Mouse (Mus musculus): ENCODE measurements around the gene Arhgef40. TPM values are rescaled to one million over a fixed set of nuclear protein-coding genes. Genes with fewer than 3 reads are reported as not detected.
A peak's percentile ranks its signal among the peaks of the same experiment; 100 is the strongest.
"Not testable (repeated sequence)": the region's sequence is repeated elsewhere in the genome, so short reads cannot be mapped to it uniquely, and the experiment has no call there.

Arhgef40 gene
- polyA plus RNA-seq, 1 experiment from 2014 or later = 63.4 TPM

GRCm38 (mm10) chr14:52042359-52042758 is 57.8 kb downstream of the Arhgef40 start, which contains the start of gene Olfr221:
TSS of gene Olfr221 (minus strand) at chr14:52042459.
- not testable (repeated sequence) for H3K4me3 ChIP-seq (ENCODE audit: low read length); ATAC-seq; H3K27ac ChIP-seq (ENCODE audit: low read depth, low read length); H3K36me3 ChIP-seq (ENCODE audit: control insufficient read depth, insufficient read depth, low read length); H3K9ac ChIP-seq (ENCODE audit: low read depth, low read length); H3K4me2 ChIP-seq (ENCODE audit: low read length); H3K9me3 ChIP-seq (ENCODE audit: control insufficient read depth, low read length); H3K27me3 ChIP-seq (replicated peaks; ENCODE audit: control insufficient read depth, insufficient read depth, low read length); H3K4me1 ChIP-seq (ENCODE audit: control insufficient read depth, insufficient read depth, low read depth, low read length)
- 72% methylated on average over 3 of the region's 3 CpGs for WGBS

- no peak overlapping the region for H3K4me2 ChIP-seq (ENCODE audit: low read length)
- H3K36me3 ChIP-seq (ENCODE audit: control insufficient read depth, insufficient read depth, low read length) = no peaks in the 10 kb centered on the region
- no peak for ATAC-seq
- H3K4me1 ChIP-seq (ENCODE audit: control insufficient read depth, insufficient read depth, low read depth, low read length) = peaks cover 3% of the 10 kb centered on the region; the same call in 1 of the 2 replicates
- H3K9ac ChIP-seq (ENCODE audit: low read depth, low read length) = no peak overlapping the region
- H3K4me3 ChIP-seq (ENCODE audit: low read length) = no peak overlapping the region
- no peaks in the 10 kb centered on the region for H3K27me3 ChIP-seq (replicated peaks; ENCODE audit: control insufficient read depth, insufficient read depth, low read length)
- H3K9me3 ChIP-seq (ENCODE audit: control insufficient read depth, low read length) = no peaks in the 10 kb centered on the region
- 49% methylated on average over 6 of the region's 6 CpGs for WGBS
- no peak overlapping the region for H3K27ac ChIP-seq (ENCODE audit: low read depth, low read length)
These were observed 58.9 kb downstream of the Arhgef40 start for GRCm38 (mm10) chr14:52043446-52043845.

- ATAC-seq = peak; percentile 60; the same call in 1 of the 2 replicates
- no peaks in the 10 kb centered on the region for H3K36me3 ChIP-seq (ENCODE audit: control insufficient read depth, insufficient read depth, low read length)
- no peak overlapping the region for H3K4me2 ChIP-seq (ENCODE audit: low read length)
- no peaks in the 10 kb centered on the region for H3K9me3 ChIP-seq (ENCODE audit: control insufficient read depth, low read length)
- 6% methylated on average over 8 of the region's 8 CpGs for WGBS
- no peak overlapping the region for H3K4me3 ChIP-seq (ENCODE audit: low read length)
- H3K27ac ChIP-seq (ENCODE audit: low read depth, low read length) = no peak overlapping the region
- H3K4me1 ChIP-seq (ENCODE audit: control insufficient read depth, insufficient read depth, low read depth, low read length) = peaks cover 3% of the 10 kb centered on the region; the same call in 1 of the 2 replicates
- H3K9ac ChIP-seq (ENCODE audit: low read depth, low read length) = no peak overlapping the region
- H3K27me3 ChIP-seq (replicated peaks; ENCODE audit: control insufficient read depth, insufficient read depth, low read length) = no peaks in the 10 kb centered on the region
These were observed 60.6 kb downstream of the Arhgef40 start for GRCm38 (mm10) chr14:52044901-52045678.

GRCm38 (mm10) chr14:52045966-52046565 is 61.5 kb downstream of the Arhgef40 start:
- H3K27ac ChIP-seq (ENCODE audit: low read depth, low read length) = no peak overlapping the region
- no peak overlapping the region for H3K4me3 ChIP-seq (ENCODE audit: low read length)
- H3K36me3 ChIP-seq (ENCODE audit: control insufficient read depth, insufficient read depth, low read length) = no peaks in the 10 kb centered on the region
- H3K9me3 ChIP-seq (ENCODE audit: control insufficient read depth, low read length) = no peaks in the 10 kb centered on the region
- H3K27me3 ChIP-seq (replicated peaks; ENCODE audit: control insufficient read depth, insufficient read depth, low read length) = no peaks in the 10 kb centered on the region
- no peak overlapping the region for H3K9ac ChIP-seq (ENCODE audit: low read depth, low read length)
- H3K4me1 ChIP-seq (ENCODE audit: control insufficient read depth, insufficient read depth, low read depth, low read length) = peaks cover 3% of the 10 kb centered on the region; the same call in 1 of the 2 replicates
- no peak overlapping the region for H3K4me2 ChIP-seq (ENCODE audit: low read length)
- WGBS = 47% methylated on average over 9 of the region's 9 CpGs
- ATAC-seq = no peak; the same call in 1 of the 2 replicates

GRCm38 (mm10) chr14:52052720-52053119 is 68.2 kb downstream of the Arhgef40 start:
- WGBS = 90% methylated on average over 3 of the region's 3 CpGs
- not testable (repeated sequence) for H3K36me3 ChIP-seq (ENCODE audit: control insufficient read depth, insufficient read depth, low read length); H3K9ac ChIP-seq (ENCODE audit: low read depth, low read length); H3K9me3 ChIP-seq (ENCODE audit: control insufficient read depth, low read length); H3K27me3 ChIP-seq (replicated peaks; ENCODE audit: control insufficient read depth, insufficient read depth, low read length); H3K4me3 ChIP-seq (ENCODE audit: low read length); H3K4me2 ChIP-seq (ENCODE audit: low read length); ATAC-seq; H3K4me1 ChIP-seq (ENCODE audit: control insufficient read depth, insufficient read depth, low read depth, low read length); H3K27ac ChIP-seq (ENCODE audit: low read depth, low read length)

Other genes with a start within 250 kb of the Arhgef40 start
- not detected in 2 replicates for gene Ang4, start 211.1 kb upstream of the Arhgef40 start, polyA plus RNA-seq (2015; fragmentation: Nextera tagmentation; extraction: Ambion mirVana)
- not detected in 2 replicates for gene AY358078, start 184.7 kb upstream of the Arhgef40 start, polyA plus RNA-seq (2015; fragmentation: Nextera tagmentation; extraction: Ambion mirVana)
- gene Ear6, start 131.0 kb upstream of the Arhgef40 start, polyA plus RNA-seq (2015; fragmentation: Nextera tagmentation; extraction: Ambion mirVana) = not detected in 2 replicates
- 80.4 and 88.1 TPM in 2 replicates for gene Mettl17, start 99.9 kb upstream of the Arhgef40 start, polyA plus RNA-seq (2015; fragmentation: Nextera tagmentation; extraction: Ambion mirVana)
- 1.5 and 1.9 TPM in 2 replicates for gene Slc39a2, start 91.8 kb upstream of the Arhgef40 start, polyA plus RNA-seq (2015; fragmentation: Nextera tagmentation; extraction: Ambion mirVana)
- gene Ndrg2, start 70.6 kb upstream of the Arhgef40 start, polyA plus RNA-seq (2015; fragmentation: Nextera tagmentation; extraction: Ambion mirVana) = 338 and 429 TPM in 2 replicates
- gene Tppp2, start 66.3 kb upstream of the Arhgef40 start, polyA plus RNA-seq (2015; fragmentation: Nextera tagmentation; extraction: Ambion mirVana) = not detected in 2 replicates
- not detected in 2 replicates for gene Rnase13, start 61.9 kb upstream of the Arhgef40 start, polyA plus RNA-seq (2015; fragmentation: Nextera tagmentation; extraction: Ambion mirVana)
- gene Tmem253, start 30.9 kb downstream of the Arhgef40 start, polyA plus RNA-seq (2015; fragmentation: Nextera tagmentation; extraction: Ambion mirVana) = 0.39 and 0.51 TPM in 2 replicates
- gene Zfp219, start 36.0 kb downstream of the Arhgef40 start, polyA plus RNA-seq (2015; fragmentation: Nextera tagmentation; extraction: Ambion mirVana) = 23.7 and 28.0 TPM in 2 replicates
- not detected in 2 replicates for gene Olfr221, start 57.7 kb downstream of the Arhgef40 start, polyA plus RNA-seq (2015; fragmentation: Nextera tagmentation; extraction: Ambion mirVana)
- 414 and 445 TPM in 2 replicates for gene Hnrnpc, start 119.3 kb downstream of the Arhgef40 start, polyA plus RNA-seq (2015; fragmentation: Nextera tagmentation; extraction: Ambion mirVana)
- gene Rpgrip1, start 126.0 kb downstream of the Arhgef40 start, polyA plus RNA-seq (2015; fragmentation: Nextera tagmentation; extraction: Ambion mirVana) = 36.2 and 45.4 TPM in 2 replicates
- 37.1 and 39.0 TPM in 2 replicates for gene Supt16, start 212.7 kb downstream of the Arhgef40 start, polyA plus RNA-seq (2015; fragmentation: Nextera tagmentation; extraction: Ambion mirVana)

All from hindbrain, embryonic 16.5 days (tissue).